ENCODE assay signal across 24 mouse cellular contexts in genomic region chr17:86419199-86419598, GRCm38 (mm10).
DNase-seq lines count a peak whose midpoint lies in the region; ATAC-seq and TF ChIP-seq lines count a peak whose summit lies in the region.
"Had no signal": no experiment of that assay in that cellular context is flagged by ENCODE, and none has a peak within 500 bp of the region (broad histone marks: within the 10 kb centered on the region; RNA-seq: fewer than 3 reads in every experiment).

No protein-coding gene starts in this region.

- DNase-seq in forebrain, postnatal 0 days: no peak
- DNase-seq in forebrain, embryonic 10.5 days (ENCODE audit: extremely low spot score, low spot score): no peak
- no peak for DNase-seq in layer of hippocampus, adult 2 months (ENCODE audit: low spot score in 2 of 2)
- DNase-seq in layer of hippocampus, adult 9-10 months (ENCODE audit: low spot score): no peak
- peak; percentile 76 for DNase-seq in liver, adult 2 months (ENCODE audit: extremely low read depth, low read depth, low spot score)
- DNase-seq: adrenal gland, adult 8-10 months; adrenal gland, postnatal 14 days; adrenal gland, postnatal 36 days; B cell, adult 2 months; cerebellum, adult 11-12 months; cerebellum, adult 2 months; cerebellum, adult 9-10 months; cerebellum, postnatal 10 days had no signal

- no peak for ATAC-seq in forebrain, postnatal 0 days
- no peak for ATAC-seq in liver, embryonic 12.5 days
- peak; percentile 71 for ATAC-seq in intestine, embryonic 16.5 days
- ATAC-seq: activated CD4-positive, CD25-positive, alpha-beta regulatory T cell, adult 4 months; CD4-positive, CD25-positive, alpha-beta regulatory T cell, adult 4 months; forebrain, embryonic 14.5 days; Patski had no signal

- H3K4me1 ChIP-seq in forebrain, postnatal 0 days (ENCODE audit: insufficient read depth): peaks cover 22% of the 10 kb centered on the region
- H3K4me1 ChIP-seq in forebrain, embryonic 10.5 days: peaks cover 16% of the 10 kb centered on the region
- H3K4me1 ChIP-seq in liver, adult 2 months (ENCODE audit: control insufficient read depth, insufficient read depth, low read length): no peaks in the 10 kb centered on the region; the same call in 1 of the 2 replicates
- H3K4me1 ChIP-seq in liver, embryonic 12.5 days: peaks cover 6% of the 10 kb centered on the region; the same call in 1 of the 2 replicates
- H3K4me1 ChIP-seq in intestine, embryonic 16.5 days (ENCODE audit: control insufficient read depth, insufficient read depth, low read length): no peaks in the 10 kb centered on the region

- H3K4me2 ChIP-seq in forebrain, postnatal 0 days (ENCODE audit: low read depth): no peak overlapping the region
- no peak overlapping the region for H3K4me2 ChIP-seq in liver, embryonic 12.5 days
- no peak overlapping the region for H3K4me2 ChIP-seq in intestine, embryonic 16.5 days (ENCODE audit: low read depth, low read length)
- H3K4me2 ChIP-seq: embryonic facial prominence, embryonic 12.5 days; forebrain, embryonic 12.5 days had no signal

- WGBS in forebrain, postnatal 0 days: 88% methylated on average over 6 of the region's 6 CpGs
- 96% methylated on average over 6 of the region's 6 CpGs for WGBS in forebrain, embryonic 10.5 days
- WGBS in liver, adult 2 months: 55% methylated on average over 6 of the region's 6 CpGs
- 78% methylated on average over 6 of the region's 6 CpGs for WGBS in liver, embryonic 12.5 days (ENCODE audit: insufficient replicate concordance)
- WGBS in intestine, embryonic 16.5 days: 76% methylated on average over 6 of the region's 6 CpGs

- no peak for TF ChIP-seq CTCF in forebrain, postnatal 0 days (IDR thresholded peaks at IDR 0.05; ENCODE audit: low read depth)
- TF ChIP-seq CTCF in layer of hippocampus, adult 2 months (conservative IDR thresholded peaks at IDR 0.05): no peak
- TF ChIP-seq CTCF in liver, adult 2 months (IDR thresholded peaks at IDR 0.05; ENCODE audit: low read depth, low read length): no peak

- H3K9me3 ChIP-seq in forebrain, postnatal 0 days (ENCODE audit: low read length): no peaks in the 10 kb centered on the region
- no peaks in the 10 kb centered on the region for H3K9me3 ChIP-seq in forebrain, embryonic 10.5 days
- H3K9me3 ChIP-seq in liver, embryonic 12.5 days (replicated peaks): 0 out of 2 replicates have a peak, but pooled peaks cover 5% of the 10 kb centered on the region
- H3K9me3 ChIP-seq in intestine, embryonic 16.5 days (ENCODE audit: control insufficient read depth, low read length): no peaks in the 10 kb centered on the region
- H3K9me3 ChIP-seq: embryonic facial prominence, embryonic 12.5 days; forebrain, embryonic 12.5 days had no signal

- no peaks in the 10 kb centered on the region for H3K27me3 ChIP-seq in forebrain, postnatal 0 days (ENCODE audit: insufficient read depth, low read length)
- H3K27me3 ChIP-seq in forebrain, embryonic 10.5 days (ENCODE audit: poor library complexity, severe bottlenecking): no peaks in the 10 kb centered on the region
- H3K27me3 ChIP-seq in liver, adult 2 months (ENCODE audit: control insufficient read depth, insufficient read depth, low read length): no peaks in the 10 kb centered on the region
- H3K27me3 ChIP-seq in liver, embryonic 12.5 days (replicated peaks): no peaks in the 10 kb centered on the region
- no peaks in the 10 kb centered on the region for H3K27me3 ChIP-seq in intestine, embryonic 16.5 days (replicated peaks; ENCODE audit: control insufficient read depth, insufficient read depth, low read length)
- H3K27me3 ChIP-seq: CH12.LX; embryonic facial prominence, embryonic 12.5 days; forebrain, embryonic 12.5 days; Patski had no signal

- 0 out of 2 replicates have a peak overlapping the region, but pooled peaks have one; percentile 45 for H3K27ac ChIP-seq in forebrain, postnatal 0 days (ENCODE audit: low read depth, low read length)
- H3K27ac ChIP-seq in forebrain, embryonic 10.5 days: no peak overlapping the region
- peak overlapping the region; percentile 84 for H3K27ac ChIP-seq in layer of hippocampus, adult 2 months
- no peak overlapping the region for H3K27ac ChIP-seq in liver, adult 2 months (replicated peaks; ENCODE audit: insufficient read depth, low read depth, low read length)
- no peak overlapping the region for H3K27ac ChIP-seq in liver, embryonic 12.5 days
- no peak overlapping the region for H3K27ac ChIP-seq in intestine, embryonic 16.5 days (ENCODE audit: low read length)
- H3K27ac ChIP-seq: embryonic facial prominence, embryonic 10.5 days; embryonic facial prominence, embryonic 12.5 days; forebrain, embryonic 12.5 days had no signal

- no peak overlapping the region for H3K4me3 ChIP-seq in forebrain, postnatal 0 days (ENCODE audit: low read depth, low read length)
- no peak overlapping the region for H3K4me3 ChIP-seq in forebrain, embryonic 10.5 days
- H3K4me3 ChIP-seq in layer of hippocampus, adult 2 months: no peak overlapping the region
- H3K4me3 ChIP-seq in liver, adult 2 months (ENCODE audit: insufficient read depth, low read depth, low read length): no peak overlapping the region
- H3K4me3 ChIP-seq in liver, embryonic 12.5 days: no peak overlapping the region
- no peak overlapping the region for H3K4me3 ChIP-seq in intestine, embryonic 16.5 days (ENCODE audit: low read length)
- H3K4me3 ChIP-seq: embryonic facial prominence, embryonic 10.5 days; embryonic facial prominence, embryonic 12.5 days; forebrain, embryonic 12.5 days had no signal

- TF ChIP-seq POLR2A in liver, adult 2 months (IDR thresholded peaks at IDR 0.05; ENCODE audit: extremely low read depth, insufficient read depth, low read length): no peak

- no peaks in the 10 kb centered on the region for H3K36me3 ChIP-seq in forebrain, postnatal 0 days (ENCODE audit: insufficient read depth)
- no peaks in the 10 kb centered on the region for H3K36me3 ChIP-seq in forebrain, embryonic 10.5 days (replicated peaks)
- H3K36me3 ChIP-seq in liver, adult 2 months (ENCODE audit: control insufficient read depth, insufficient read depth, low read length): no peaks in the 10 kb centered on the region
- no peaks in the 10 kb centered on the region for H3K36me3 ChIP-seq in liver, embryonic 12.5 days
- no peaks in the 10 kb centered on the region for H3K36me3 ChIP-seq in intestine, embryonic 16.5 days (ENCODE audit: control insufficient read depth, insufficient read depth, low read length)
- H3K36me3 ChIP-seq: embryonic facial prominence, embryonic 10.5 days; embryonic facial prominence, embryonic 12.5 days; forebrain, embryonic 12.5 days; G1E had no signal

- no peak overlapping the region for H3K9ac ChIP-seq in forebrain, postnatal 0 days
- no peak overlapping the region for H3K9ac ChIP-seq in liver, adult 2 months (ENCODE audit: low read depth, low read length)
- no peak overlapping the region for H3K9ac ChIP-seq in liver, embryonic 12.5 days
- H3K9ac ChIP-seq in intestine, embryonic 16.5 days (ENCODE audit: low read depth, low read length): no peak overlapping the region
- H3K9ac ChIP-seq: embryonic facial prominence, embryonic 12.5 days; forebrain, embryonic 12.5 days had no signal

- H3K79me2 ChIP-seq in liver, adult 2 months (ENCODE audit: control insufficient read depth, insufficient read depth, low read length): no peaks in the 10 kb centered on the region; the same call in 1 of the 2 replicates

Comparison
In these comparisons a context has a peak if more than half of its experiments do, and no peak if none do; other contexts are left out.
1. H3K27ac ChIP-seq: peak in forebrain, postnatal 0 days (single experiment) and layer of hippocampus, adult 2 months (single experiment); none in forebrain, embryonic 10.5 days (single experiment), liver, adult 2 months (single experiment), liver, embryonic 12.5 days (single experiment) and intestine, embryonic 16.5 days (single experiment).